Mouse (Mus musculus): ENCODE results near the gene Nprl2.

The Nprl2 gene

GRCm38 (mm10) chr9:107577871-107578270 lies 35.8 kb downstream of the Nprl2 start:
- DNase-seq (ENCODE audit: low spot score in 2 of 2): no peak

GRCm38 (mm10) chr9:107578587-107578986 lies 36.6 kb downstream of the Nprl2 start, which contains the start of gene Naa80:
Naa80 (plus strand) TSS chr9:107578887.
- DNase-seq (ENCODE audit: low spot score in 2 of 2): no peak

GRCm38 (mm10) chr9:107579023-107579900 lies 37.2 kb downstream of the Nprl2 start:
- no peak for DNase-seq (ENCODE audit: low spot score in 2 of 2)

GRCm38 (mm10) chr9:107580501-107581317 lies 38.7 kb downstream of the Nprl2 start, which contains the start of gene Hyal3:
Hyal3 (plus strand) TSS chr9:107580818.
- peak; percentile 83 to 89 for DNase-seq (ENCODE audit: low spot score in 2 of 2)

GRCm38 (mm10) chr9:107581584-107581983 lies 39.6 kb downstream of the Nprl2 start:
- no peak for DNase-seq (ENCODE audit: low spot score in 2 of 2)

GRCm38 (mm10) chr9:107582509-107583062 lies 40.6 kb downstream of the Nprl2 start:
- no peak for DNase-seq (ENCODE audit: low spot score in 2 of 2)

GRCm38 (mm10) chr9:107583174-107583573 lies 41.1 kb downstream of the Nprl2 start:
- DNase-seq (ENCODE audit: low spot score in 2 of 2): no peak

- DNase-seq (ENCODE audit: low spot score in 2 of 2): no peak
Observed at GRCm38 (mm10) chr9:107586504-107586903, 44.5 kb downstream of the Nprl2 start.

GRCm38 (mm10) chr9:107586974-107587832 lies 45.2 kb downstream of the Nprl2 start, which contains the start of gene Ifrd2:
Ifrd2 (plus strand) TSS chr9:107587642.
- peak; percentile 97 to 100 for DNase-seq (ENCODE audit: low spot score in 2 of 2)

GRCm38 (mm10) chr9:107587833-107588639 lies 46.0 kb downstream of the Nprl2 start:
- peak in 1 of 2 experiments; percentile 73 for DNase-seq (ENCODE audit: low spot score in 2 of 2)

GRCm38 (mm10) chr9:107590058-107590772 lies 48.2 kb downstream of the Nprl2 start:
- DNase-seq (ENCODE audit: low spot score in 2 of 2): peak; percentile 67 to 81

GRCm38 (mm10) chr9:107590773-107591060 lies 48.7 kb downstream of the Nprl2 start:
- DNase-seq (ENCODE audit: low spot score in 2 of 2): no peak

GRCm38 (mm10) chr9:107593101-107593976 lies 51.3 kb downstream of the Nprl2 start:
- peak in 1 of 2 experiments; percentile 22 for DNase-seq (ENCODE audit: low spot score in 2 of 2)

- no peak for DNase-seq (ENCODE audit: low spot score in 2 of 2)
Observed at GRCm38 (mm10) chr9:107594281-107595062, 52.4 kb downstream of the Nprl2 start.

All from spleen, postnatal 10 days (tissue).